Mouse (Mus musculus): ENCODE data around the gene H2-Aa. TPM values are rescaled to one million over a fixed set of nuclear protein-coding genes. Genes with fewer than 3 reads are reported as not detected.

The H2-Aa gene
- polyA plus RNA-seq (2015; fragmentation: Nextera tagmentation; extraction: Ambion mirVana) = 9.0 and 18.1 TPM in 2 replicates

DNA sequence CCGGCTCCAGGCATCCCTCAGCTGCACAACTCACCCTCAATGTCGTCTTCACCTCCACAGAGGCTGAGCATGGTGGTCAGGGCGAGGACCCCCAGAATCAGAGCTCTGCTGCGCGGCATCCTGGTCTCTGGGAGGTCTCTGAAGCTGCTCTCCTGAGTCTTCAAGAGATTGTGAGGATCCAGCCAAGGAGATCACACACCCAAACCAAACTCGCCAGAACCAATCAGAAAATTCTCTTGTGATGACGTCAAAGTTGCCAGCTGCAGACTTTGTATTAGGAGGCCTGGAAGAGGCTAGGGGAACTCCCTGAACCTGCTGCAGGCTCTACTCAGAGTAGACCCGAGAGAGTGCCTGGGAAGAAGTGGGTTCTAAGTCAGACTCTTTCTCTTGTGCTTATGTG is at the start of gene H2-Aa:
Gene H2-Aa (minus strand): TSS at position 176 of the 400 bp plus-strand sequence.
- H3K9ac ChIP-seq (ENCODE audit: low read length) = no peak within 1 kb of the TSS
- H3K4me1 ChIP-seq (replicated peaks; ENCODE audit: control insufficient read depth, insufficient read depth, low read length) = no peaks in the 10 kb centered on the region
- H3K27me3 ChIP-seq (ENCODE audit: control insufficient read depth, insufficient read depth, low read depth, low read length) = no peaks in the 10 kb centered on the region
- no peak within 1 kb of the TSS for H3K4me2 ChIP-seq (ENCODE audit: low read depth, low read length)
- no peak within 1 kb of the TSS for H3K4me3 ChIP-seq (ENCODE audit: low read length)
- WGBS = 14% methylated on average over 8 of the region's 8 CpGs
- no peak within 1 kb of the TSS for H3K27ac ChIP-seq (ENCODE audit: low read length)
- no peaks in the 10 kb centered on the region for H3K36me3 ChIP-seq (ENCODE audit: control insufficient read depth, insufficient read depth, low read length)
- H3K9me3 ChIP-seq (ENCODE audit: control insufficient read depth, low read length) = no peaks in the 10 kb centered on the region
- ATAC-seq (ENCODE audit: low read depth) = peak; percentile 82

DNA sequence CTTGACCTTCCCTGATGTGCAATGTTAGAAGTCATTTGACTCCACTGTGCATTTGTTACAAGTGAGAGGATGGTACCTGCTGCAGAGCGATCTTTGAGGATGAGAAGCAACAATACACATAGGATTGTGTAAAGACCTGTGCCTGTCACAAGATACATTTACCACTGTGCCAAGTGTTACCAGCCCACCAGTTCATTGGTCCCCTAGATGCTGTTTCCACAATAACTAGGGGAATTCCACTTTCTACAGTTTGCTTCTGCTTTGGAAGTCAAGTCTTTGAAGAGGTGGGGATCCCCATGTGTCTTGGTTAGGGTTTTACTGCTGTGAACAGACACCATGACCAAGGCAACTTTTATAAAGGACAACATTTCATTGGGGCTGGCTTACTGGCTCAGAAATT is 43.6 kb upstream of the H2-Aa start:
- Histone ChIP-seq H3K27me3 (ENCODE audit: control insufficient read depth, insufficient read depth, low read depth, low read length) (no peaks in the 10 kb centered on the region), H3K9me3 (ENCODE audit: control insufficient read depth, low read length) (no peaks in the 10 kb centered on the region), H3K9ac (ENCODE audit: low read length) (no peak overlapping the region), H3K36me3 (ENCODE audit: control insufficient read depth, insufficient read depth, low read length) (no peaks in the 10 kb centered on the region), H3K27ac (ENCODE audit: low read length) (no peak overlapping the region), H3K4me1 (replicated peaks; ENCODE audit: control insufficient read depth, insufficient read depth, low read length) (no peaks in the 10 kb centered on the region), H3K4me2 (ENCODE audit: low read depth, low read length) (no peak overlapping the region), H3K4me3 (ENCODE audit: low read length) (no peak overlapping the region)
- 86% methylated on average over 1 of the region's 1 CpGs for WGBS
- no peak for ATAC-seq (ENCODE audit: low read depth)

DNA sequence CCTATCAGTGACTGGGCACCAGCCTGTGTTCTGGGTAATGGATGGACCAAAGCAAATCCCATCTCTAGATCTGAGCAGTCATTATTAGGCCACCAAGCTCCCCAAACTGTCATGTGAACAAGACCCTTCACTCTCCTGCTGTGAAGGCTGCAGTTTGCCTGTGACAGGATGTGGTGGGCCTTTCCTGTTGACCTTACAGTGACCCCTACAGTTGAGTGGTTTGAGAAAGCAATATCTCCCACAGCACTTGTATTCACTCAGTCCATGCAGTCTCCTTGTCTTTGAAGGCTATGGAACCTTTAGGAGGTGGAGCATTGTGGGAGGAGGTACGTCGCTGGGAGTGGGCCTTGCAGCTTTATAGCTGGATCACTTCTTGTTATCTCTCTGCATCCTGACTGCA is 42.2 kb upstream of the H2-Aa start:
- 53% methylated on average over 2 of the region's 2 CpGs for WGBS
- H3K27ac ChIP-seq (ENCODE audit: low read length) = no peak overlapping the region

DNA sequence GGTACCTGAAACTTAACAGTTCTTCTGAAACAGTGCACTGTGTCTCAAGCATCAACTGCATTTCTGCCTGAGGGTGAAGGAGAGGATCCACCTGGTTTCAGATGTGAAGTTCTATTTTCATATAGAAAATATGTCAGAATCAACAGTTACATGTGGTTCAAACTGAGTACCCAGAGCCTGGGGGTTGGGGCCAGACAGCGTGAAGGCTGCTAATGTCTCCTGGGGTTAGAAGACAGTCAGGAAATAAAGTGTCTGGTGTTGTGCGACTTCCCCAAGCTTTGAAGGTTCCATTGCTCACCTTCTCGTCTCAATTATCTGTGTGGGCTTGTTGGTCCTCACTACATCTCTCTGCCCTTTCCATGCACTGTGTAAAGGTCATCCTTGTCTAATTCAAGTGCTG is 38.8 kb upstream of the H2-Aa start:
- no peak overlapping the region for H3K27ac ChIP-seq (ENCODE audit: low read length)
- no peak overlapping the region for H3K9ac ChIP-seq (ENCODE audit: low read length)
- no peaks in the 10 kb centered on the region for H3K4me1 ChIP-seq (replicated peaks; ENCODE audit: control insufficient read depth, insufficient read depth, low read length)
- WGBS = 70% methylated on average over 3 of the region's 3 CpGs
- no peaks in the 10 kb centered on the region for H3K27me3 ChIP-seq (ENCODE audit: control insufficient read depth, insufficient read depth, low read depth, low read length)
- no peaks in the 10 kb centered on the region for H3K36me3 ChIP-seq (ENCODE audit: control insufficient read depth, insufficient read depth, low read length)
- no peak for ATAC-seq (ENCODE audit: low read depth)
- H3K4me3 ChIP-seq (ENCODE audit: low read length) = no peak overlapping the region
- no peaks in the 10 kb centered on the region for H3K9me3 ChIP-seq (ENCODE audit: control insufficient read depth, low read length)
- no peak overlapping the region for H3K4me2 ChIP-seq (ENCODE audit: low read depth, low read length)

More for the DNA sequence above, 42.2 kb upstream of the H2-Aa start:
- Histone ChIP-seq H3K4me3 (ENCODE audit: low read length) (no peak overlapping the region), H3K4me2 (ENCODE audit: low read depth, low read length) (no peak overlapping the region), H3K4me1 (replicated peaks; ENCODE audit: control insufficient read depth, insufficient read depth, low read length) (no peaks in the 10 kb centered on the region), H3K36me3 (ENCODE audit: control insufficient read depth, insufficient read depth, low read length) (no peaks in the 10 kb centered on the region), H3K9me3 (ENCODE audit: control insufficient read depth, low read length) (no peaks in the 10 kb centered on the region), H3K27me3 (ENCODE audit: control insufficient read depth, insufficient read depth, low read depth, low read length) (no peaks in the 10 kb centered on the region), H3K9ac (ENCODE audit: low read length) (no peak overlapping the region)
- no peak for ATAC-seq (ENCODE audit: low read depth)

DNA sequence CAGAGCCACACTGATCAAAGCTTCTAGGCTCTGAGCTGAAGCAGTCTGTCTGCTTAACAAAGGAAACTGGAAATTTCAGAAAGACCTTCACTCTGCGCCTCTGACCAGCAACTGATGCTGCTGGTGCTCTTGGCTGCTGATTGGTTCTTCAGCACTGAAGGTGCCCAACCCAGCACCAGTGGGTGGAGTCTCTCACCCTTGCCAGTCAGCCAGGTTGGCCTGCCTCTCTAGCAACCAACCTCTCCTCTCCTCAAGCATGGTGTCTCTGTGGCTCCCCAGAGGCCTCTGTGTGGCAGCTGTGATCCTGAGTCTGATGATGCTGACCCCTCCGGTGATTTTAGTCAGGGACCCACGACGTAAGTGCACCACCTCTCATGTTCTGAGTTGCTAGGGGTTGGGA is 37.8 kb upstream of the H2-Aa start, which contains the start of gene H2-Eb2:
Gene H2-Eb2 (plus strand): TSS at position 230 of the 400 bp plus-strand sequence.
- H3K27me3 ChIP-seq (ENCODE audit: control insufficient read depth, insufficient read depth, low read depth, low read length) = no peaks in the 10 kb centered on the region
- no peaks in the 10 kb centered on the region for H3K9me3 ChIP-seq (ENCODE audit: control insufficient read depth, low read length)
- 46% methylated on average over 4 of the region's 4 CpGs for WGBS
- no peaks in the 10 kb centered on the region for H3K36me3 ChIP-seq (ENCODE audit: control insufficient read depth, insufficient read depth, low read length)
- H3K9ac ChIP-seq (ENCODE audit: low read length) = no peak within 1 kb of the TSS
- no peaks in the 10 kb centered on the region for H3K4me1 ChIP-seq (replicated peaks; ENCODE audit: control insufficient read depth, insufficient read depth, low read length)
- H3K4me3 ChIP-seq (ENCODE audit: low read length) = no peak within 1 kb of the TSS
- H3K27ac ChIP-seq (ENCODE audit: low read length) = no peak within 1 kb of the TSS
- ATAC-seq (ENCODE audit: low read depth) = no peak
- H3K4me2 ChIP-seq (ENCODE audit: low read depth, low read length) = no peak within 1 kb of the TSS

DNA sequence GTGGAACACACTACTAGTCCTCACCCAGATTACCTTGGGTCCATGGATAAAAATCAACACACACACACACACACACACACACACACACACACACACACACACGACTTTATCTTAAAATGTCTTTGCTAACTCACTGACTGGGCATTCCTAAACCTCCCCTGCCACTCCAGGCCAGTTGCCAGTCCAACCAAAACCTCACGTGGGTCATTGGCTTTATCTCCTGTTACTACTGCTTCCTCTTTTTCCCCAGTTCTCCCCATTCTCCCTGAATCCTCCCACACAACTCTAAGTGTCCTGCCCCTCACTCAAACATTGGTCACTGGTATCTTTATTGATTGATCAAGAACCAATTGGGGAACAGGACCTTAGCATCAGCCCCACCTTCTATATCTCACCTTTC is 29.7 kb upstream of the H2-Aa start:
- H3K9ac ChIP-seq (ENCODE audit: low read length) = no peak overlapping the region
- WGBS = 34% methylated on average over 2 of the region's 2 CpGs
- no peaks in the 10 kb centered on the region for H3K36me3 ChIP-seq (ENCODE audit: control insufficient read depth, insufficient read depth, low read length)
- H3K4me3 ChIP-seq (ENCODE audit: low read length) = no peak overlapping the region
- H3K9me3 ChIP-seq (ENCODE audit: control insufficient read depth, low read length) = no peaks in the 10 kb centered on the region
- no peak for ATAC-seq (ENCODE audit: low read depth)
- no peak overlapping the region for H3K4me2 ChIP-seq (ENCODE audit: low read depth, low read length)
- H3K4me1 ChIP-seq (replicated peaks; ENCODE audit: control insufficient read depth, insufficient read depth, low read length) = no peaks in the 10 kb centered on the region
- H3K27me3 ChIP-seq (ENCODE audit: control insufficient read depth, insufficient read depth, low read depth, low read length) = no peaks in the 10 kb centered on the region
- no peak overlapping the region for H3K27ac ChIP-seq (ENCODE audit: low read length)

DNA sequence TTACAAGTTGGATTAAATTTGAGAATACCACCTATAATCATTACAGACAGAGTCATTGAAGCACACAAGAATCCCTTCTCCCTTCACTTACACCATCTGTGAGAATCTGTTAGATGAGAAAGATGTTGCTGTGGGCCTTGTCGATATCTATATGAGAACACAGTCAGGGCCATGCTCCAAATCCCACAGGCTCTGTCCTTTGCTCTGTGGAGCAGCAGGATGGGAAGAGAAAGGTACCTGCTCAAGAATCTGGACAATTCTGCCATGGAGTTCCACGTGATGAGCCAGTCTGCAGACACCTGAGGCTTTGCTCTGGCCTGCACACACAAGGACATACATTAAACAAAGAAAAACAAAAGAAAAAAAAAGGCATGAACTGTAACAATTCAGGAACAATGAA is 29.1 kb upstream of the H2-Aa start:
- WGBS = 59% methylated on average over 2 of the region's 2 CpGs
- Histone ChIP-seq H3K9ac (ENCODE audit: low read length) (no peak overlapping the region), H3K4me3 (ENCODE audit: low read length) (no peak overlapping the region), H3K36me3 (ENCODE audit: control insufficient read depth, insufficient read depth, low read length) (no peaks in the 10 kb centered on the region), H3K4me1 (replicated peaks; ENCODE audit: control insufficient read depth, insufficient read depth, low read length) (no peaks in the 10 kb centered on the region), H3K27me3 (ENCODE audit: control insufficient read depth, insufficient read depth, low read depth, low read length) (no peaks in the 10 kb centered on the region), H3K9me3 (ENCODE audit: control insufficient read depth, low read length) (no peaks in the 10 kb centered on the region), H3K4me2 (ENCODE audit: low read depth, low read length) (no peak overlapping the region), H3K27ac (ENCODE audit: low read length) (no peak overlapping the region)
- no peak for ATAC-seq (ENCODE audit: low read depth)

DNA sequence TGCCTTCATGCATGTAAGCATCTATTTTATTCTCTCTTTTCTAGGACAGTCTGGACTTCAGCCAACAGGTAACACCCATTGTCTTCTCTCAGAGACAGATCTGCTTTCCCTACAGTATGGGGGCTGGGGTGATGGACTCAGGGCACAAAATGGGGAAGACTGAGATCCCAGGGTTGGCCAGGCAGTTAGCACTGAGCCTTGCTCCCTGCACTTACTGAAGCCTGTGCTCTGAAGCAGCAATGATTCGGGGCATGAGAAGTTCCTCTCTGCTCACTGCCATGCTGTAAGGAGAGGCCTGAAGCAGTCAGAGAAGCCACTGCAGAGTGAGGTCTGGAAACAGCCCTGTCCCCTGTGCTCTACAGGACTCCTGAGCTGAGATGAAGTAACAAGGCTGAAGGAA is 27.9 kb upstream of the H2-Aa start:
- Histone ChIP-seq H3K27ac (ENCODE audit: low read length) (no peak overlapping the region), H3K4me3 (ENCODE audit: low read length) (no peak overlapping the region), H3K9me3 (ENCODE audit: control insufficient read depth, low read length) (no peaks in the 10 kb centered on the region), H3K27me3 (ENCODE audit: control insufficient read depth, insufficient read depth, low read depth, low read length) (no peaks in the 10 kb centered on the region), H3K9ac (ENCODE audit: low read length) (no peak overlapping the region), H3K4me2 (ENCODE audit: low read depth, low read length) (no peak overlapping the region), H3K4me1 (replicated peaks; ENCODE audit: control insufficient read depth, insufficient read depth, low read length) (no peaks in the 10 kb centered on the region), H3K36me3 (ENCODE audit: control insufficient read depth, insufficient read depth, low read length) (no peaks in the 10 kb centered on the region)
- 71% methylated on average over 1 of the region's 1 CpGs for WGBS
- no peak for ATAC-seq (ENCODE audit: low read depth)

DNA sequence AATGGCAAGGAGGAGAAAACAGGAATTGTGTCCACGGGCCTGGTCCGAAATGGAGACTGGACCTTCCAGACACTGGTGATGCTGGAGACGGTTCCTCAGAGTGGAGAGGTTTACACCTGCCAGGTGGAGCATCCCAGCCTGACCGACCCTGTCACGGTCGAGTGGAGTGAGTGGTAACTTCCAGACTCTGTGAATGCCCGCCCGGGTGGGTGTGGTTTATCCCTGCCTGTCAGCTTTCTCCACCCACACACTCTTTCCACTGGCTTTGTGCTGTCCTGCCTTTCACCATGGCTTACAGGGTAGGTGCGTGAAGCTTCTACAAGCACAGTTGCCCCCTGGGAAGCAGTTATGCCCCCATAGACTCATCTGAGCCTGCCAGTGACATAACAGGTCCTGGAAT is 26.7 kb upstream of the H2-Aa start:
- Histone ChIP-seq H3K36me3 (ENCODE audit: control insufficient read depth, insufficient read depth, low read length) (no peaks in the 10 kb centered on the region), H3K9me3 (ENCODE audit: control insufficient read depth, low read length) (no peaks in the 10 kb centered on the region), H3K4me3 (ENCODE audit: low read length) (no peak overlapping the region), H3K27me3 (ENCODE audit: control insufficient read depth, insufficient read depth, low read depth, low read length) (no peaks in the 10 kb centered on the region), H3K27ac (ENCODE audit: low read length) (no peak overlapping the region), H3K9ac (ENCODE audit: low read length) (no peak overlapping the region), H3K4me2 (ENCODE audit: low read depth, low read length) (no peak overlapping the region), H3K4me1 (replicated peaks; ENCODE audit: control insufficient read depth, insufficient read depth, low read length) (no peaks in the 10 kb centered on the region; the same call in 1 of the 2 replicates)
- ATAC-seq (ENCODE audit: low read depth) = no peak
- 56% methylated on average over 9 of the region's 9 CpGs for WGBS

DNA sequence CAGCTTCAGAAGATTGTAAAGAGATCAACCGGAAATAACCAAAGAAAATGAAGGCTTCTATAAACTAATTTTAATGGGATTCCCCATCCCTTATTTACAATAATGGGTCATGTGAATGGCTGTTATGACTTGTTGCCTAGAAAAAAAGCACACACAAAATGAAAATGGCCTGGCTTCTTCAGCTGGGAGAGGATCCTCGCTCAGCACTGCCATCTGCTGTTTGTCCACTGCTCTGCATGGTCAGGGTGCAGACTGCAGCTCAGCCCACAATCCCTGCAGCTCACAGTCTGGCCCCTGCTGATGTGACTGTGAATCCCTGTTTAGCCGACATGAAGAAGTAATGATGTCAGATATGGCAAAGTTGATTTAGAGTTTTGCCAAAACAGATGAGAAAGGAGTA is 25.8 kb upstream of the H2-Aa start:
- no peak overlapping the region for H3K9ac ChIP-seq (ENCODE audit: low read length)
- 38% methylated on average over 3 of the region's 3 CpGs for WGBS
- no peak overlapping the region for H3K4me2 ChIP-seq (ENCODE audit: low read depth, low read length)
- no peaks in the 10 kb centered on the region for H3K9me3 ChIP-seq (ENCODE audit: control insufficient read depth, low read length)
- no peaks in the 10 kb centered on the region; the same call in 1 of the 2 replicates for H3K4me1 ChIP-seq (replicated peaks; ENCODE audit: control insufficient read depth, insufficient read depth, low read length)
- H3K36me3 ChIP-seq (ENCODE audit: control insufficient read depth, insufficient read depth, low read length) = no peaks in the 10 kb centered on the region
- no peaks in the 10 kb centered on the region for H3K27me3 ChIP-seq (ENCODE audit: control insufficient read depth, insufficient read depth, low read depth, low read length)
- H3K27ac ChIP-seq (ENCODE audit: low read length) = no peak overlapping the region
- H3K4me3 ChIP-seq (ENCODE audit: low read length) = no peak overlapping the region
- no peak for ATAC-seq (ENCODE audit: low read depth)

Measured in lung, embryonic 16.5 days (tissue).